Mouse (Mus musculus): ENCODE measurements around the gene Cdk2ap2.
A peak's percentile ranks its signal among the peaks of the same experiment; 100 is the strongest.
"Not testable (repeated sequence)": the region's sequence is repeated elsewhere in the genome, so short reads cannot be mapped to it uniquely, and the experiment has no call there.

Gene Cdk2ap2

DNA sequence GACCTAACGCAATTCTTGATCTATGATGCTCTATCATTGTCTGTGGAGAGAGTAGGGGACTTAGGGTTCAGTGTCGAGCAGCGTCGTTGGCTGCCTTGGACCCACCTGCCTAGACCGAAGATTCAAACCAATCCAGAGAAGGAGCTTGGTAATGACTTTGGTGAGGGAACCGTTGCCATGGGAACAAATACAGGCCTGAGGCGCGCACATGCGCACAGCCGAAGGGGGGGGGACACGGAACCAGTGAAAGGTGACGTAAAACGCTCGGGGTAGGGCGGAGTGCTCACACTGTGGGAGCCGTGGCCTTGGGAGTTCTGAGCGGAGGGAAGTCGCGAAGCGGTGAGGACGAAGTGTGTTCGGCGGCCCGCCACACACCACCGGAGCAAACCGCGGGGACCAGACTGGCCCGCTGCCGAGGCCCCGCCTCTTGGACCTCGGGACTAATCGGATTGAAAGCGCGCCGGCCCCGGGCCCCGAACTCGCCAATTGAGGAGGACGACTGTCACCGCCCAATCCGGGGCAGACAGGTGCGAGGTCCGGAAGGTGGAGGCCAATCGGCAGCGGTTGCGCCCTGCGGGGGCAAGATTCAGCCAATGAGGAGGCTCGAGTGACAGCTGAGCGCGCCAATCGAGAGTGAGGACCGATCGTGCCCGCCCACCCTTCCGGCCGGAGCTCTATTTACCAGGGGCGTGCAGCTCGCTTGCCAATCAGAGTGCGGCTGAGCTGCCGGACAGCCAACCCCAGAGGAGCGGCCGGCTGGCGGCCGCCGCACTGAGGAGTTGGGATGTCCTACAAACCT lies at the start of gene Cdk2ap2:
Cdk2ap2 (plus strand) TSS at position 541 of the 799 bp plus-strand sequence.
- peak; percentile 100 for DNase-seq

- peak; percentile 85 for DNase-seq
These were observed 49.1 kb upstream of the Cdk2ap2 start for GRCm38 (mm10) chr19:4047859-4048258.

DNA sequence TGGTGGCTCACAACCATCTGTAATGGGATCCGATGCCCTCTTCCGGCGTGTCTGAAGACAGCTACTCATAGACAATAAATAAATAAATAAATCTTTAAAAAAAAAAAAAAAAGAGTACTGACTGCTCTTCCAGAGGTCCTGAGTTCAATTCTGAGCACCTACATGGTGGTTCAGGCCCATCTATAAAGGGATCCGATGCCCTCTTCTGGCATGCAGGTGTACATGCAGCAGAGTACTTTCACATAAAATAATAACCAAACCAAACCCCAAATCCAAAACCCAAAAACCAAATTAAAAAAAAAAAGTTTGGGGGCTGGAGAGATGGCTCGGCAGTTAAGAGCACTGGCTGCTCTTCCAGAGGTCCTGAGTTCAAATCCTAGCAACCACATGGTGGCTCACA lies 47.9 kb upstream of the Cdk2ap2 start:
- DNase-seq, result not testable (repeated sequence)

GRCm38 (mm10) chr19:4051016-4051415 lies 46.0 kb upstream of the Cdk2ap2 start:
- DNase-seq, result no peak

GRCm38 (mm10) chr19:4051741-4052515 lies 45.1 kb upstream of the Cdk2ap2 start:
- DNase-seq, result peak; percentile 77

GRCm38 (mm10) chr19:4052516-4053030 lies 44.4 kb upstream of the Cdk2ap2 start:
- no peak for DNase-seq

DNA sequence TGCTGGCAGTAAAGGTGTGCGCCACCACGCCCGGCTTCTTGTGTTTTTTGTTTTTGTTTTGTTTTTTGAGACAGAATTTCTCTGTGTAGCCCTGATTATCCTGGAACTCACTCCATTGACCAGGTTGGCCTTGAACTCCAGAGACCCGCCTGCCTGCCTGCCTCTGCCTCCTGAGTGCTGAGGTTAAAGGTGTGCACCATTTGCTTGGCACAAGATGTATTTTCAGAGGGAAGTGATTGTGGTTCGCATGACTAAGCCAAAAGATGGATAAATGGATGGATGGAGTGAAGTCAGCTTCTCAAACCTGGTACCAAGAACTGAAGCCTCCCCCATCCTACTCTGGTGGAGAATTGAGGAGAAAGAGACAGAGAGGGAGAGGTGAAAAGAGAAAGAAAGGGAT lies 42.4 kb upstream of the Cdk2ap2 start:
- no peak for DNase-seq

DNA sequence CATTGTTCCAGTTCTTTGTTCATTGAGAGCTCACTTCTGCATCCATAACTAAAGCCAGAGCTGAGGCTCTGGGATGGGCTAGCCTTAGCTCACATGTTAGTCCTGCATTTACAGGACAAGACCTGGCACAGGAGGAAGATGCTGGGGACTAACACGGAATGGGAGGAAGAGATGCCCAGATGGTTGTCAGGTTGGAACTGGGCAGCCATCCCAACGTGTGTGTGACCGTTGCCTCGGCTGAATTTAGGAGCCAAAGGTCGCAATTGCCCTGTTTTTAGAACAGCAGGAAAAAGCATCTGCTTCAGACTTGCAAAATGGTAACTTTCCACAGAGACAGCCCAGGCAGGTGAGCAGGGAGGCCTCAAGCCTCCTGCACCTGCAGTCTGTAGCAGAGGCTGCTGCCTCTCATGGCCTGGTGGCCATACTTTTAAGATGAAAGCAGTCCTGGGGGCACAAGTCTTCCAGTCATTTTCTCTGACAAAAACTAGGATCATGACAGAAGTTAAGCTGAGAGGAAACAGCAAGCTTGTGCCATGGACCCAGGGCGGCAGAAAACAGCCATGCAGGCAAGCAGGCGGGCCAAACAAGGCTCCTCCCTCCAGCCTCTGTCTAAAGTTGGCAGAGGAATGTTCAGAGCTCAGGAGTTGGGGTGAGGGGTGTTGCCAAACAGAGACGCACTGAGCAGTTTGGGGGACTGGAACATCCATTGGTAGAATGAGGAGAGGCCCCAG lies 41.6 kb upstream of the Cdk2ap2 start:
- peak; percentile 67 for DNase-seq

DNA sequence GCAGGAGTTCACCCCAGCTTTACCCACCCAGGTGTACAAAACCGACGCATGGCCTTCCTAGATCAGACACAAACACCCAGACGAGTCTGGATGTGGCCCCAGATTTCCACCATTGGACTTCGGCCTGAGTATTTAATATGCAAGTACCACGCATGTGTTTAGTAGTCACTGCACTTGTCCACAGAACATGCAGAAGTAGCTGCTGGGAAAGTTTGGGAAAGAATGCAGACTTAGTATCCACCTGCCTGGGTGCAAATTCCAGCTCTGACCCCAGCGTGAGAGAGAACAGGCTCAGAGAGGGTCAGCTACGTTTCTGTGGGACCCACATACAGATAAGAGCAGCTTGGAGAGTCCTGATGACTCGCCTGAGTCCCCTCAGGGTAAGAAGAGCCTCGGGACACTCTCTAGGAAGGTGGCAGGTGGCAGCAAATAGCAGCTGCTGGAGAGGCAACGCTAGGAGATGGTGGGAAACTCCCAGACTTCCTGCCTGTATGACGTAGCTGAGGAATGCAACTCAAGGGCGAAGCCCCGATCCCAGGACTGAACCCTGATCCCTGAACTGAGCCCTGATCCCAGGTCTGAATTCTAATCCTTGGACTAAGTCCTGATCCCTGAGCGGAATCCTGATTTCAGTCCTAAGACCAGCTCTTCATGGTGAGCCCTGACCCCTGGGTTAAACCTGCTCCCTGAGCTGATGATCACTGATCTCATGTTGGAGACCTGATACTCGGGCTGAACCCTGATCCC lies 40.9 kb upstream of the Cdk2ap2 start:
- no peak for DNase-seq

- no peak for DNase-seq
These were observed 40.3 kb upstream of the Cdk2ap2 start for GRCm38 (mm10) chr19:4056727-4057126.

- DNase-seq, result no peak
These were observed 39.6 kb upstream of the Cdk2ap2 start for GRCm38 (mm10) chr19:4057389-4057788.

DNA sequence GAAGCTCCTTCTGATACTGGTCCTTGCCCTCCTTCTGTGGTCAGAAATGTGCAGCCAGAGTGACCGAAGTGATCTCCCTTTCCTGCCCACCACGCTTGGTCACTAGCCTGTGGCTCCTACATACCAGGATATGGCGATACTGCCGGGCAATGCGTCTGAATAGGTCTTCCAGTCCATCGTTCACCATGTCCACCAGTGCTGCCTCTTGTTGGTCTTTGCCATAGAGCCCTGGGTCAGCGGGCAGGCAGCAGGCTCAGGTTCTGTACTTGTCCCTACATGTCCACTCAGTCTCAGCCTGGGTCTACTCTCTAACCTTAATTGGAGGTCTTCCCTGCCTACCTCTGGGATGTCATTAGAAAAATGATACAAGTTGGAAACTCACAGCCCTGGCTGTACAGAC lies 39.0 kb upstream of the Cdk2ap2 start:
- DNase-seq, result no peak

DNA sequence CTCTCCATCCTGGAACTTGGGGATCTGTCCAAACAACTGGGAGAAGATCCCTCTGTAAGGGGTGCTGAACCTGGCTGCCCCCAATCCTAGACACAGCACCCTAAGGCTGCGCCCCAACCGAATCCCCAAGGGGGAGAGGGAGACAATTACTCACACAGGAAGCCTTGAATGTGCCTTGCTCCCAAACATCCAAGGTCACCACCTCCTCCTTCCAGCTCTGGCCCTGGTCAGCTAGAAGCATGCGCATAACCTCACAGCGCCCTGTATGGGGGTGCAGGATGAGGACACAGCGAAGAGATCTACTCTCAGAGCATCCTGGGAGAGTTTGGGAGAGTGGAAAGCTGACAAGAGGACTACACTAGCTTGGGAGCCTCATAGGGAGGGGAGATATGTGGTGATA lies 38.4 kb upstream of the Cdk2ap2 start:
- no peak for DNase-seq

GRCm38 (mm10) chr19:4059069-4059740 lies 37.8 kb upstream of the Cdk2ap2 start, which contains the start of gene Gstp3:
Gene Gstp3, minus strand, starts transcription at chr19:4059569.
- no peak for DNase-seq

DNA sequence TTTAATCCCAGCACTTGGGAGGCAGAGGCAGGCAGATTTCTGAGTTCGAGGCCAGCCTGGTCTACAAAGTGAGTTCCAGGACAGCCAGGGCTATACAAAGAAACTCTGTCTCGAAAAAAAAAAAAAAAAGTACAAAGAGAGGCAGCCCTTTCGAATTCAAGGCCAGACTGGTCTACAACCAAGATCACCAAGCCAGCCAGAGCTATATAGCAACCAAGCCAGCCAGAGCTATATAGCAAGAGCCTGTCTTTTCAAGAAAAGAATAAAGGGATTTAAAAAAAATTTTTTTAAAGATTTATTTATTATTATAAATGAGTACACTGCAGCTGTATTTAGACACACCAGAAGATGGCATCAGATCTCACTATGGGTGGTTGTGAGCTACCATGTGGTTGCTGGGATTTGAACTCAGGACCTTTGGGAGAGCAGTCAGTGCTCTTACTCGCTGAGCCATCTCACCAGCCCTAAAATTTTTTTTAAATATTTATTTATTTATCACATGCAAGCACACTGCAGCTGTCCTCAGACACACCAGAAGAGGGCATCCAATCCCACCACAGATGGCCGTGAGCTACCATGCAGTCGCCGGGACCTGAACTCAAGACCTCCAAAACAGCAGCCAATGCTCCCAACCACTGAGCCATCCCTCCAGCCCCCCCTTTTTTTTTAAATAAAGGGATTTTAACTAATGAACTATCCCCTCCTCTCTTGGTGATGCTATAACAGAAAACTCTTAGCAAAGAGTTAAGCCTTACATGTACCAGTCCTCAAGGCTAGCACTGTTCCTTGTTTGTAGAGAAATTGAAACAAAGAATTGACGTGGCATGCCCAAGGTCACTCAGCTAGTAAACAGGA lies 36.7 kb upstream of the Cdk2ap2 start:
- DNase-seq, result not testable (repeated sequence)

DNA sequence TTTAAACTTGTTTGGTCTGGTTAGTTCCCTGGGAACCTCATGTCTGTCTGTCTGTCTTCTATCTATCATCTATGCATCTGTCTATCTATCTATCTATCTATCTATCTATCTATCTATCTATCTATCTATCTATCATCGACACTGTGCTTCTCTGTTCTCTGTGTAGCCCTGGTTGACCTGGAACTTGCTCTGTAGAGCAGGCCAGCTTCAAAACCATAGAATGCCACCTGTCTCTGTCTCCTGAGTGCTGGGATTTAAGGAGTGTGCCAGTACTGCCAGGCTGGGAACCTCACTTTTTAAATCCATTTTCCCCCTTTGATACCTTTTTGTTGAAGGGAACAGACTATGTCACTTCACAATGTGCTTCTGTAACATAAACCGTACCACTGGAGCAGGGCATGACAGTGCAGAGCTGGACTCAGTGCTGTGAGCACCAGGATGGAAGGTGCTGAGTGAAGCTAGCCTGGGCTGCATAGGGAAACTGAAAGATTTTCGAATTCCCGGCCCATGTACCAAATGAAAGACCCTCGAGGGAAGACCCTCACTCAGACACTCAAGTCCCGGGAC lies 36.0 kb upstream of the Cdk2ap2 start:
- DNase-seq, result no peak

GRCm38 (mm10) chr19:4063357-4063756 lies 33.6 kb upstream of the Cdk2ap2 start:
- DNase-seq, result not testable (repeated sequence)

GRCm38 (mm10) chr19:4064501-4064900 lies 32.5 kb upstream of the Cdk2ap2 start:
- not testable (repeated sequence) for DNase-seq

DNA sequence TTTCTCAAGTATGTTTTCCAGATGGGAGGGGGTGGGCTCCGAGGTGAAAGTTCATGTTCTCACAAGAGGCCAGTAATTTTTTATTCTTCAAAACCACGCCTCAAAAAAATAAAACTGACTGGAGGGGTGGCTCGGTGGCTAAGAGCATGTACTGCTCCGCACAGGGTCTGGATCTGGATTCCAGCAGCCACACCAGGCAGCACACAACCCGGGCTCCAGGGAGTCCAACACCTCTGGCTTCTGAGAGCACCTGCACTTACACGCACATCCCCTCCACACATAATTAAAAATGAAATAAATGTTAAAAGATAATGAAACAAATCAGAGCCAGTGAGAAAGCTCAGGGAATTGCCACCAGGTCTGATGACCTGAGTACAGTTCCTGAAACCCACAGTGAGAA lies 30.7 kb upstream of the Cdk2ap2 start:
- no peak for DNase-seq

GRCm38 (mm10) chr19:4066877-4067276 lies 30.1 kb upstream of the Cdk2ap2 start:
- no peak for DNase-seq
